Mouse (Mus musculus) Muller cell, postnatal 12 days (primary cell): ENCODE data around the gene Gtse1.

Experiments
- DNase-seq: peaks from one replicate; pipeline ENCODE4 v3.0.0-alpha.2; 2015; ENCODE audit errors: inconsistent ontology term

Gene Gtse1

GRCm38 (mm10) chr15:85921855-85922254, 62.3 kb downstream of the Gtse1 start:
- no peak for DNase-seq
